Mouse (Mus musculus) right cerebral cortex, postnatal 36 days (tissue): ENCODE measurements around the gene Hist1h3f.

ENCODE experiments used
- DNase-seq, 2 experiments: peaks; one replicate each; pipeline ENCODE4 v3.0.0; 2022; ENCODE audit warnings: low spot score in 2 of 2, mixed read lengths in 1 of 2

The Hist1h3f gene

DNA sequence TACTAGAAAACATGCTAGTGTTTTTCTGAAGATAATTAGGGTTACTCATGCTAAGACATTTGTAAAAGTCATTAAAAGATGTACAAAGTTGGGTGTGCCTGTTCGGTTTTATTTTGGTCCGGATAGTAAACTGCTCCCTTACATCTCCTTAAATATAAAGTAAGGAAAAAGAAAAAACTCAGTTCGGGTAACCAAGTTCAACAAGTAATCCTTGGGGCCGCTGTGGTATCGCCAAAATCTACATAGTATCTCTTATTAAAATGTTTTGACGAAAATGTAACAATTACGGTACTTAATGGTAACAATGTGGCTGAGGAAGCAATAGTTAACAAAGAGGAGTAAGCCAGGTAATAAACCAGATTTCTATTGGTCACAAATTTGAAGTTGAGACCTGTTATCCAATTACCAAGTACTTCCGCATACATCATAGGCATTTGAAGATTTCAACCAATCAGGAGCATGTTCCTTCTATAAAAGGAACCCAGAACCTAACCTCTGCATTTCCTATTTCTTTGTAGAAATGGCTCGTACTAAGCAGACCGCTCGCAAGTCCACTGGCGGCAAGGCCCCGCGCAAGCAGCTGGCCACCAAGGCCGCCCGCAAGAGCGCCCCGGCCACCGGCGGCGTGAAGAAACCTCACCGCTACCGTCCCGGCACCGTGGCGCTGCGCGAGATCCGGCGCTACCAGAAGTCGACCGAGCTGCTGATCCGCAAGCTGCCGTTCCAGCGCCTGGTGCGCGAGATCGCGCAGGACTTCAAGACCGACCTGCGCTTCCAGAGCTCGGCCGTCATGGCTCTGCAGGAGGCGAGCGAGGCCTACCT lies at the start of gene Hist1h3f:
Hist1h3f (plus strand) TSS at position 88 of the 822 bp plus-strand sequence.
- peak in 1 of 2 experiments; percentile 70 for DNase-seq

DNA sequence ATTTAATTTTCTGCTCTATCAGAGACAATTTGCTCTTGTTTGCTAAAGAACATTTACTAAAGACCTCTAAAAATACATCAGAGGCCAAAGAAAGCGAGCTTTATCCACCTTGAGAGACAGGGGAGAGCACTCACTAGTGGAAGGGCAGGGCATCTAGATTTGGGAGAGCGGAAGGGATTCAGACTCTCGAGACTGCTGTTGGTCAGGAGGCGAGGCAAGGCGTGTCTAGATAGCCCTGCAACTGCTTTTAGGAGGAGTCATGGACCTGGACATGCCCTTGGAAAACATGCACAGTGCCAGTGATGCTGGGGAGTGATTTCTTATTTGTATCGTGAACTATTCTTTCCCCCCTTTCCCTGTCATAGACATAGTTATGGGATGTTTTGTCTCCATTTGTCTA lies 48.3 kb upstream of the Hist1h3f start:
- no peak for DNase-seq

- peak in 1 of 2 experiments; percentile 22 for DNase-seq
These were observed 46.1 kb upstream of the Hist1h3f start for GRCm38 (mm10) chr13:23497656-23498321.

DNA sequence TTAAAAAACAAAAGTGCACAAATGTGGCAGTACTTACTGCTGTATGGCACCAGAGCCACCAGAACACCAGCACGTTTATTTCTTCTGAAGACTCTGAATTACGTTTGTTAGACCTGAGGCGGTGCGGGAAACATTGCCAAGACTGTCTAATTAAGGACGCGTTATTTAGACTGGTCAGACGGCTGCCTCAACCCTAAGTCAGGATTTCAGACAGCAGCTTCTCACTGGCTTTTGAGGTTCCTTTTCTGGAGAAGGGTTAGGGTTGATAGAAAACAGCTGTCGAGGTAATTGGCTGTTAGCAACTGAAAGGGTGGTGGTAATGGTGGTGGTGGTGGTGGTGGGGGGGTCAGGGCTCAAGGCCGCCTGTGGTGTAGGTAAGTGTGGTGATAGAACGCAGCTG lies 45.2 kb upstream of the Hist1h3f start:
- DNase-seq, result no peak

DNA sequence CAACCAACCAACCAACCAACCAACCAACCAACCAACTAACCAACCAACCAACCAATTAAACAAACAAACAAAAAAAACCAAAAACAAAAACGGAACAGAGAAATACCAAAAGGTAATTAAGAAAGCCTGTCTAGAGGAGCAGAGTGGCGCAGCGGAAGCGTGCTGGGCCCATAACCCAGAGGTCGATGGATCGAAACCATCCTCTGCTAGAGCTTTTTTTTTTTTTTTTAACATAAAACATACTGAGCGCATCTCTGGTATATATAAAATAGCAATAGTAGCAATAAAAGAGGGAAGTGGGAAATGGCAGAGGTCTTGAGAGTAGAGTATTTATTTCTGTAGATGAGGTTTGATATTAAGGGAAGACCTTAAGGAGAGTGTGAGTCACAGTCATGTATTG lies 43.9 kb upstream of the Hist1h3f start:
- DNase-seq, result no peak

DNA sequence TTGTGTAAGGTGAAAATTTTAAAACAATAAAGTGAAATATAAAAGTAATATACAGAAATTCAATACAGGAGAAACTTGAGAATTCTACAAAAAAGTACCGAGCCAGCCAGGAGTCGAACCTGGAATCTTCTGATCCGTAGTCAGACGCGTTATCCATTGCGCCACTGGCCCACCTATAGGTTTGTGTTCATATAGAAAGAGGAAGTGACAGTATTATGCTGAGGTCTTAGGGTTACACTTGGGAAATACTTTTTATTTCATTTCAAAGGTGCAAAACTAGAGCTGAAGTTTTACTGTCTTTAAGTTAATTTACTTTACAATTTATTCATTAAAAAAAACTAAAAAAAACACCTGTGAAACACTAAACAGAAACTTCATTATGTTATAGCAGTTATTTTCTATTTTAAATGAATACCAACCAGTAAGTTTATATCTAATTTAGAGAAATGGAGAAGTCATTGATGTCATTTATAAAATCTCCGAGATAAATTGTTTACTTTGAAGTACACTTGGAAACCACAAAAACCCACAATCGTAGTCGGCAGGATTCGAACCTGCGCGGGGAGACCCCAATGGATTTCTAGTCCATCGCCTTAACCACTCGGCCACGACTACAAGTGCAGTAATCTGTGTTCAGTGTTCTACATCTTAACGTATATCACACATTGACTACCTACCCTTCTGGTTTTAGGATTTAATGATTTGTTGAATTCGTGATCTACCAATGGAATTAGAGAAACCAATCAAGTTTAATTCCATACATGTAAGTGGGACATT lies 43.2 kb upstream of the Hist1h3f start:
- DNase-seq, result peak; percentile 69 to 77

GRCm38 (mm10) chr13:23501511-23501910 lies 42.3 kb upstream of the Hist1h3f start:
- no peak for DNase-seq

DNA sequence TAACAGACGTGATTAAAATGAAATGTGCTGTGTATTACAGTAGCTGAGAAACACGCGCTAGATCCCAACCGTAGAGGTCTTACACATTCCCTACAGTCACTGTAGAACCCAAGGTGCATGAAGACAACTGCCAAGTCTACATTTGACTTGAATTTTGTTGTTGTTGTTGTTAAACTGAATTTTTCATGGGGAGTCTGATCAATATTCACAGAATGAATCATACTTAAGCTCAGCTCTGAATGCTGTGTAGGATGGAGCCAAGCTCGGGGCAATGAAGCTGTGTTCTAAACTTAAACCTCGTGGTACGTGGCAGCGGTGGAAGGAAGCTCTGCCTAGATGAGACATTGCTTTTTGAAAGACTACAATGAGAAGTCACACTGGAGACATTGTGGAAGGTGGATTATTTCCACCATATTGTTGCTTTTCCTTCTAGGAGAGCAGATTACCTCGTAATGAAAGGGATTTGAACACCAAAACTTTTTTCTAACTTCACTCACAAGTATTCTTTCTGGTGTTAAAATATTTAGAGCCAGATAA lies 41.8 kb upstream of the Hist1h3f start:
- DNase-seq, result no peak

GRCm38 (mm10) chr13:23502916-23503315 lies 40.9 kb upstream of the Hist1h3f start:
- DNase-seq, result no peak

DNA sequence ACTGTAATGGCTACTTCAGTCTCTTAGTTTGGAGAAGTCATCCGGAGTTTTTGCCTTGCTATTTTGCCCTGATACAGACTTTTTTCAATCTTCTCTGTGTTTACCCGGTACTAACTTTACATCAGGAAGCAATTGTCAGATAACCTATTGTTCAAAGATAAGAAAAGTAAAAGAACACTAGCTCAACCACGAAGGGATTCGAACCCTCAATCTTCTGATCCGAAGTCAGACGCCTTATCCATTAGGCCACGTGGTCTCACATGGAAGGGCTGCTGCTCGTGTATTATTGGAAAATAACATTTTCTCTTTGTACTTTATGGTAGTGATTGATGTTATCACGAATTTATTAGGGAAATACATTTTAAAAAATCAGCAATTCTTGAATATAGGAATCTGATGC lies 40.1 kb upstream of the Hist1h3f start:
- peak in 1 of 2 experiments; percentile 29 for DNase-seq

- DNase-seq, result no peak
These were observed 38.0 kb upstream of the Hist1h3f start for GRCm38 (mm10) chr13:23505662-23506345.

- no peak for DNase-seq
These were observed 37.5 kb upstream of the Hist1h3f start for GRCm38 (mm10) chr13:23506351-23506750.

GRCm38 (mm10) chr13:23506819-23507515 lies 36.9 kb upstream of the Hist1h3f start:
- no peak for DNase-seq

GRCm38 (mm10) chr13:23510127-23510526 lies 33.7 kb upstream of the Hist1h3f start:
- no peak for DNase-seq

- DNase-seq, result no peak
These were observed 30.3 kb upstream of the Hist1h3f start for GRCm38 (mm10) chr13:23513517-23513916.

DNA sequence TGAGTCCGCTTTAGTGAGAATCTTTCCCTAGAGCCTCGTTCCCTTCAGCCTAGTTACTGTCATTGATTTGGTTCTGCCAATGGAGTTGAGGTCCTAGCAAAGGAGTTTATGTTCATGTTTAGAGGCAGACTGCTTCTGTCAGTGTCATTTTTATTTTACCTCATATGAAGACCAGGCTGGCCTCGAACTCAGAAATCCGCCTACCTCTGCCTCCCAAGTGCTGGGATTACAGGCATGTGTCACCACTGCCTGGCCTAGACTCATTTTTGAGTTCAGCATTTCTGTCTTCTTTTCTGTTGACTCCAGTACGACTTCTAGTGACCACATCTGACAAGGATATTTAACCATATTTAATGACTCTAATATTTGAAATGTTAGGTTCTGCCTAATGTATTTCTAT lies 28.6 kb upstream of the Hist1h3f start:
- DNase-seq, result no peak

GRCm38 (mm10) chr13:23515826-23516620 lies 27.8 kb upstream of the Hist1h3f start:
- no peak for DNase-seq

DNA sequence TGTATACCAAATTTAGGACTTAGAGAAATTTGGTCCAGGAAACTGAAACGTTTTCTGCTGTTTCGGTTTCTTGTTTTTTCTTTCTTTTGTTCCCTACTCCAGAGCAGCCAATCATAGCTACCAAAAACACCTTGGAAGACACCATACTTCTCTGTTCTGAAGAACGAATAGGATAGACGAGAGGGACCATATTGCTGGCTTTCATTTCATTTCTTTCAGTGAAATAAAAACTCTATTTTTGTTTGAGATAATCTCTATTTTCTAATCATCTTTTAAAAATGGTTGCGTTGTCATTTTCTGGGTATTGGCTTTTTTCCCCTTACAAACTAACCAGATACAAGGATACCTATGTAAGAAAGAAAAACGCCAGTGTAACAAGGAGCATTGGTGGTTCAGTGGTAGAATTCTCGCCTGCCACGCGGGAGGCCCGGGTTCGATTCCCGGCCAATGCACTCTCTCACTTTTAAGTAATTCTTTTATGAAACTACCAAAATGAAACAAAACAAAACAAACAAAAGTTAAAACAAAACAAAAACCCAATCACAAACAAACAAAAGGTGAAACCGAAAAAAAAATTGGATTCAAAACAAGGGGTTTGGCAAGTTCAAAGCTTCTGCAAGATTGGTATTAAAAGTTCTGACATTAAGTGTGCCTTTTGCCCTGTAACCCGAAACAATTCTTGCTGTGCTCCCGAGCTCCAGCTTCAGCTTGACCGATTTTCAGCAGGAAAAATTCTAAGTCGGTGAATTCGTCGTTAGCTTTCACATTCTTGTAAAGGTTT lies 26.8 kb upstream of the Hist1h3f start:
- DNase-seq, result peak; percentile 57 to 62

- peak; percentile 87 to 89 for DNase-seq
These were observed 26.1 kb upstream of the Hist1h3f start for GRCm38 (mm10) chr13:23517603-23518294.
